10 mouse cellular contexts compared by ENCODE assay signal in the genomic region with DNA sequence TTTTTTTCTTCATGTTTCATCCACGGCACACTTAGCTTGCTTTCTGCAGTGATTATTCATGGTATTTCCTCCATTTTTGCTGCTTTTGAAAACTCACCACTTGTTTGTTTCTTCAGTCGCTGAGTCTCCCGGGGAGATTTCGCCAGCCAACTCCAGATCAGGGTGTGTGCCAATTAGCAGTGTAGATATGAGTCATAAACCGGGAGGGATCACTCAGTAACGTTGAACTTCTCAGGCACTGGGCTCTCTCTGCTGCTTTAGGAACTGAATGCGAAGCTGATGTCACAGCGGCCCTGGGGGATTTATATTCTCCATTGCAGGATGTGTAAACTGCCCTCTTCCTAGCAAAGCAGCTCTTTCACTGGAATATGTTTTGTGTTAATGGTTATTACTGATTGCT. TPM values are rescaled to one million over a fixed set of nuclear protein-coding genes. Genes with fewer than 3 reads are reported as not detected.
DNase-seq lines count a peak whose midpoint lies in the region; ATAC-seq and TF ChIP-seq lines count a peak whose summit lies in the region.
"Had no signal": no experiment of that assay in that cellular context is flagged by ENCODE, and none has a peak within 500 bp of the region (broad histone marks: within the 10 kb centered on the region; RNA-seq: fewer than 3 reads in every experiment).

No protein-coding gene starts in this region.

- H3K36me3 ChIP-seq in kidney, embryonic 14.5 days (ENCODE audit: control insufficient read depth, insufficient read depth, low read length), result no peaks in the 10 kb centered on the region
- H3K36me3 ChIP-seq: embryonic facial prominence, embryonic 13.5 days; liver, embryonic 15.5 days had no signal

- no peak for TF ChIP-seq CTCF in brain, embryonic 14.5 days (IDR thresholded peaks at IDR 0.05; ENCODE audit: borderline replicate concordance, extremely low read depth, insufficient read depth, insufficient read length)

- 67% methylated on average over 8 of the region's 8 CpGs for WGBS in kidney, embryonic 14.5 days

- no peak for TF ChIP-seq POLR2A in brain, embryonic 14.5 days (IDR thresholded peaks at IDR 0.05; ENCODE audit: borderline replicate concordance, extremely low read depth, insufficient read depth, insufficient read length, poor library complexity, severe bottlenecking)

- no peak overlapping the region for H3K9ac ChIP-seq in kidney, embryonic 14.5 days (ENCODE audit: low read depth, low read length)
- H3K9ac ChIP-seq: embryonic facial prominence, embryonic 13.5 days; liver, embryonic 15.5 days had no signal

- H3K4me3 ChIP-seq in kidney, embryonic 14.5 days (ENCODE audit: low read length), result no peak overlapping the region
- H3K4me3 ChIP-seq: embryonic facial prominence, embryonic 13.5 days; liver, embryonic 15.5 days had no signal

- no peak for ATAC-seq in kidney, embryonic 14.5 days (ENCODE audit: low FRiP score, low TSS enrichment)
- ATAC-seq in monocyte, adult 5-6 weeks (replicated peaks; ENCODE audit: insufficient number of reproducible peaks, low FRiP score, low TSS enrichment, poor library complexity, severe bottlenecking), result no peak

- H3K4me2 ChIP-seq in kidney, embryonic 14.5 days (replicated peaks; ENCODE audit: low read depth, low read length), result no peak overlapping the region
- H3K4me2 ChIP-seq: embryonic facial prominence, embryonic 13.5 days; liver, embryonic 15.5 days had no signal

- H3K4me1 ChIP-seq in kidney, embryonic 14.5 days (ENCODE audit: control insufficient read depth, insufficient read depth, low read length), result no peaks in the 10 kb centered on the region
- H3K4me1 ChIP-seq: liver, embryonic 15.5 days had no signal

- DNase-seq in kidney, postnatal 10 days, result peak; percentile 37
- DNase-seq in brain, embryonic 14.5 days (ENCODE audit: low read depth), result peak; percentile 23
- DNase-seq in heart, postnatal 4 days, result peak; percentile 72
- DNase-seq in lung, postnatal 14 days, result peak; percentile 49
- no peak for DNase-seq in thymus, postnatal 4 days
- no peak for DNase-seq in spleen, adult 18-20 months

- H3K9me3 ChIP-seq in kidney, embryonic 14.5 days (ENCODE audit: control insufficient read depth, low read length), result no peaks in the 10 kb centered on the region
- H3K9me3 ChIP-seq: embryonic facial prominence, embryonic 13.5 days; liver, embryonic 15.5 days had no signal

- no peaks in the 10 kb centered on the region for H3K27me3 ChIP-seq in kidney, embryonic 14.5 days (ENCODE audit: control insufficient read depth, insufficient read depth, low read length)
- H3K27me3 ChIP-seq: embryonic facial prominence, embryonic 13.5 days had no signal

- H3K27ac ChIP-seq in kidney, embryonic 14.5 days (ENCODE audit: low read depth, low read length), result no peak overlapping the region; the same call in 1 of the 2 replicates
- H3K27ac ChIP-seq: embryonic facial prominence, embryonic 13.5 days; liver, embryonic 15.5 days had no signal

RNA-seq across cellular contexts. Expression of a gene that starts 15.8 kb away (rescaled TPM):
- polyA plus RNA-seq in kidney, embryonic 14.5 days (2014; fragmentation: Nextera tagmentation; extraction: Ambion mirVana), result 4.7 and 6.8 TPM in 2 replicates
- polyA plus RNA-seq in brain, embryonic 14.5 days (2012; rRNA removed), result 3.2 and 3.4 TPM in 2 replicates
- 1 to 10 TPM; 5.1 to 5.5 TPM for total RNA-seq in heart, postnatal 4 days (2021)
- total RNA-seq in monocyte, adult 5-6 weeks (2017), result 0.97 to 3.3 TPM (median 2.1 TPM) in 3 replicates

Comparison
In these comparisons a context has a peak if more than half of its experiments do, and no peak if none do; other contexts are left out.
1. DNase-seq: peak in kidney, postnatal 10 days (single experiment), brain, embryonic 14.5 days (single experiment), heart, postnatal 4 days (single experiment) and lung, postnatal 14 days (single experiment); none in thymus, postnatal 4 days (single experiment) and spleen, adult 18-20 months (0 of 2).